Mouse (Mus musculus): ENCODE results near the gene Sox5.
A peak's percentile ranks its signal among the peaks of the same experiment; 100 is the strongest.

Sox5 gene

GRCm38 (mm10) chr6:143943126-143943525 is 838.7 kb downstream of the Sox5 start:
- no peak for DNase-seq (ENCODE audit: low read depth)

DNA sequence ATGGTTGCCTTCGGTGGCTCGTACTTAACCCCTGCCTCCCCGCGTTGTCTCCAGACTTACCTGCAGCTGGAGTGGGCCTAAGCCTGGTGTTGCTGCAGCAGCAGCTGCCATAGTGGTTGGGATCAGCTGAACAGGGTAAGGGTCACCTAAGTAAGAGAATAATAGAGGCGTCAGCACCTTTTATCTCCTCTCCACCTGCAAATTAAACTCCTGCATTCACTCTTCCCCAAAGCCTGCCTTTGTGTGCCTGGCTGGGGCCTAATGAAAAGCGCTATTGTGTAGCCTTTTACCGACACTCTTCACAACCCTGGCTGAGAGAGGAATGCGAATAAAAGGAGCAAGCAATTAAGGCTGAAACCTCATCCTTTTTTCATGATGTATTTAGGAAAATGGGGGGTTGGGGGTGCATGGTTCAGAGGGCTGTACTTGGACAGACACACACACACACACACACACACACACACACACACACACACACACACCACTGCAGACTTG is 840.4 kb downstream of the Sox5 start:
- no peak for DNase-seq (ENCODE audit: low read depth)

GRCm38 (mm10) chr6:143923146-143923545 is 858.6 kb downstream of the Sox5 start:
- no peak for DNase-seq (ENCODE audit: low read depth)

DNA sequence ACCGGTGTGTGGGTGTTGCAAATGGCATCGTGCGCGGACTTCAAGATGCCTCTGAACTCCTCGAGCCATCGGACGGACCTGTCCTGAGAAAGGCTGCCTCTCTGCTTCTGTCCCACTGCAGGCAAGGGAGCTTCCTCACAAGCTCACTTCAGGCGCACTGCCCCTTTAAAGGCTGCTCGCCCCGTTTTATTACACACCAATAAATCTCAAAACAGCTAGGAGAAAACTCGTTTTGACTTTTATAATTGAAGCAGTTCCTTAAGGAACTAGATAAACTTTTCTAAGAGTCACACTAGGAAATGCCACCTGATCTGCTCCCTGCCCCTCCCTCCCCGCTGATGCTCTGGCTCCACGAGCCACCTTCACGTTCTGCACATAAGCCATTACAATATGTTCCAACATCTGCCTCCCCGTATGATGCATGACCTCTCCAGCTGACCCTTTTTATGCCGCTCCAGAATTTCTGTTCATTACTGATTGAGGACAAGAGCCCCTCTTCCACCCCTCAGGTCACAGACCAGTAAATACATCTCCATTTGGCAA is 863.3 kb downstream of the Sox5 start:
- DNase-seq (ENCODE audit: low read depth), result no peak

DNA sequence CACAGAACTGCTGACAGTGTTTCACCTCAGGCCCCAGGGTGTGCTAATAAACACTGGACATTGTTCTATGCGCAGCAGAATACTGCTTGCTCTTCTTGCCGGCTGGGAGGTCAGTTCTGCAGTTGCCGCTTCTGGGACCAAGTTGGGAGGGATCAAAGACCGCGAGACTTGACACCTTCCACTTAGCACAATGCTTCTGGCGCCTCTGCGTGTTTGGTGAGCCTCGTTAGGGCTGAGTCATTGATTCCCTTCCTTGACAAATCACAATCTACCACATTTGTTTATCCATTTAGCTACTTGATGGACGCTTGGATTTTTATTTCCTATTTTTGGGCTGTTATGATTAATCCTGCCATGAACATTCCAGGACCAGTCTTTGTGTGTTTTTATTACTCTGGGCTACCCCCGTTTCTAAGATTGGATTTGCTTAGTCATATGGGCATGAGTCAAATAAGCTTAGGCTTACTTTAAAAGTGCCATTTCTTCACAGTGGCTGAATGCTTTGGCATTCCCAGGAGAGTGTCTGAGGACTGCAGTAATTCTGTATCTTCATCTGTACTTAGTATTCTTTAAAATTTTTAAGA is 865.5 kb downstream of the Sox5 start:
- DNase-seq (ENCODE audit: low read depth), result peak; percentile 77

- no peak for DNase-seq (ENCODE audit: low read depth)
Measured at GRCm38 (mm10) chr6:143915686-143916085, 866.1 kb downstream of the Sox5 start.

- no peak for DNase-seq (ENCODE audit: low read depth)
Measured at GRCm38 (mm10) chr6:143912316-143912715, 869.5 kb downstream of the Sox5 start.

DNA sequence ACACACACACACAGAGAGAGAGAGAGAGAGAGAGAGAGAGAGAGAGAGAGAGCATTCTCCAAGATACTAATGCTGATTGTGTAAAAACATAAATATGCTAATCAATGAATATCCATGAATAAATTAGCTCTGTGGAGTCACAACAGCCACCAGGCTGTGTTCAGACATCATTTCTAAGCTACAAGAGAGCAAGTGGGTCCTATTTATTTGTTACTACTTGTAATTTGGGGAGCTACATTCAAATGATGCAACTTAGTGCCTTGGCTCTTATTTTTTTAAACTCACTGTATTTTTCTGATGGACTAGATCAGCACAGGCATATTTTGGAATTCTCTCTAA is 877.1 kb downstream of the Sox5 start:
- no peak for DNase-seq (ENCODE audit: low read depth)

- no peak for DNase-seq (ENCODE audit: low read depth)
Measured at GRCm38 (mm10) chr6:143903981-143904692, 877.6 kb downstream of the Sox5 start.

DNA sequence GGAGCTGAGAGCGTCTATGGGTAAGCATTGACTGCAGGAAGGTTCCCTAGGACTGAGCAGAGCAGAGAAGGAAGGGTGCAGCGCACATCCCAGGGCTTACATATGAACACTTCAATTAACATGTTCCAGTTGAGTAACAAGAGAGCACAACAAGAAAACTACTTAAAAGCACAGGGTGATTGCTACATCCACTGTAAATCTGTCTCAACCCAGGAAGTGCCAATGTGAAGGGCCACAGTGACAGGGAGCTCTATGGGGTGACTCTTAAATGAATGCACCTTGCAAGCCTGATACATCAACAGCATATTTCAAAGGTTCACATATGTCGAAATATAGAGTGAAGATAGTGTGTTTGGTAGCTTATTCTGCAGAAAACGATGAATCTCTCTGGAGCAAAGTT is 880.9 kb downstream of the Sox5 start:
- no peak for DNase-seq (ENCODE audit: low read depth)

DNA sequence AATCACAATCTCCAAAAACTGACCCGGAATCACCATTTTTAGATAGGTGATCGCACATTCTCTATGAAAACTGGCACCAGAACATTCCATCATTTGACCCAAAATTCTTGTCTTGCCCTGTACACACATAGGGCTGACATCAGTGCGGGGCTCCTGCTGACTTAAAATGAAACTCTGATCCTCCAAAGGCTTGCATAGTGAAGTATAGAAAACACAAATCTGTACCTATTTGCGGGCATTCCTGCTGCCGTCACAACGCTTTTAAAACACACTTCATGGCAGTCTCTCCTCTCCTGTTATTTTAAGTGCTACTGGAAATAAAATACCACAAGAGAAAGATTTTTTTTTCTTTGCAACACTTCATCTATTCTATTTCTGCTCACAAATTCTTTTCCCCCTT is 886.7 kb downstream of the Sox5 start:
- no peak for DNase-seq (ENCODE audit: low read depth)

GRCm38 (mm10) chr6:143892869-143893268 is 888.9 kb downstream of the Sox5 start:
- DNase-seq (ENCODE audit: low read depth), result no peak

DNA sequence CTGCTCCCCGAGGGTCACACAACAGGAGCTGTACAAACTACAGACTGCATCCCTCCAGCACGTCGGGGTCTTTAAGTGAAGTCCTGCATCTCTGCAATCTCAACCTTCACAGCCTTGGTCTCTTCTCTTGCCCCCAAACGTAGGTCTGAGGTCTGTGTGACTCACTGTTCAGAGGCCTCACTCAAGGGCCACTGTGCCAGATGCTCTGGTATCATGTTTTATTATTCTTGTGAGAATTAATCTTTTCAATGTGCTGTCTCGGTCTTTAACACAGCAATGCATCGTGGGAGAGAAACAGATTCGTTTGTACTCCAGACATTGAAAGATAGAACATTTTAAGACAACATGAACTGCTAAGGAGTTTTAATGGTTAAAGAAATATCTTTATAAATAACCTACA is 893.2 kb downstream of the Sox5 start:
- no peak for DNase-seq (ENCODE audit: low read depth)

DNA sequence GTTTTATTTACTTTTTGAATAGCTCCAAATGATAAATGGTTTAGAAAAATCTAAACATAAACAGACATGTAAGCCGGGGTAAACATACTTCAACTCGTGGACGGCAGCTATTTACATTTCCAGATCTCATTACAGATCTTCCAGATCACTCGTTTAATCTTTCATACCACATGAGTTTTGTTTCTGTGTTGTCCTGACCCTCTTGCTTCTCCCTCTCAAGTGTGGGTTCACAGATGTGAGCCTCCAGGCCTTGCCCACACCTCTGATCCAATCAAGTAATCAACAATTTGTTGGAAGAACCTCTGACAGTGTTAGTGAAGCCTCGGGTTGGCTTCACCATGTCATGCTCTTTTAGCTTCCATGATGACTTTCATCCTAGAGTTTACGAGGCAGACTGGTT is 903.3 kb downstream of the Sox5 start:
- DNase-seq (ENCODE audit: low read depth), result no peak

DNA sequence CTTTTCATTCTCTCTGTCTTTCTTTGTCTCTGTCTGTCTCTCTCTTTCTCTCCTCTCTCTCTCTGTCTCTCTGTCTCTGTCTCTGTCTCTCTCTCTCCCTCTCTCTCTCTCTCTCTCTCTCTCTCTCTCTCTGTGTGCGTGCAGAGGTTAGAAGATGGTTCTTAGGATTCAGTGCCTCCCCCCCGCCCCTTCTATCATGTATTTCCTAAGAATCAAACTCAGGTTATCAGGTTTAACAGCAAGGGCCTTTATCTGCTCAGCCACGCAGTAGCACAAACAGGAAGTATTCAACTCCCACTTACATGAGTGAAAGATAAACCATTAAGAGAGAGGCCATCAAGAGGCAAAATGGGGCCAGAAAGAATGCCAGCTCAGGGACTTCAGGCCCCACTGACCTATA is 913.0 kb downstream of the Sox5 start:
- DNase-seq (ENCODE audit: low read depth), result no peak

- no peak for DNase-seq (ENCODE audit: low read depth)
Measured at GRCm38 (mm10) chr6:143868155-143868685, 913.6 kb downstream of the Sox5 start.

GRCm38 (mm10) chr6:143867029-143867428 is 914.7 kb downstream of the Sox5 start:
- DNase-seq (ENCODE audit: low read depth), result no peak

DNA sequence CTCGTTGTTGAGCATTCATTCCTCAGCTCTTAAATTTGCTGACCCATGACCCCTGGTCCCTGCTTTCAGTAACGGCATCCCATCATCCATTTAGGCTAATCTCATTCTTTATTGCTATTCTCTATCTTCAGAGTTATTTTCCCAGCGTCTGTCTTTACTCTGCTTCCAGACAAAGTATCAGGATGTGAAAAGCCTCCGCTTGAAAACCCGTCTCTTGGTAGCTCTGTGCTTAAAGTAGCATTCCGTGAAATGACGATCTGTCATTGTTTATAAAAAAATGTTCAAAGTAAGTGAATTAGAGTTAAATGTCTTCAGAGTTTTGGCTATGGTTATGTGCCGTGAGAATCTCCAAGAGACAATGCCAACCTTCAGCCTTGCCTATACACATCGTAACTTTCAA is 915.2 kb downstream of the Sox5 start:
- no peak for DNase-seq (ENCODE audit: low read depth)

DNA sequence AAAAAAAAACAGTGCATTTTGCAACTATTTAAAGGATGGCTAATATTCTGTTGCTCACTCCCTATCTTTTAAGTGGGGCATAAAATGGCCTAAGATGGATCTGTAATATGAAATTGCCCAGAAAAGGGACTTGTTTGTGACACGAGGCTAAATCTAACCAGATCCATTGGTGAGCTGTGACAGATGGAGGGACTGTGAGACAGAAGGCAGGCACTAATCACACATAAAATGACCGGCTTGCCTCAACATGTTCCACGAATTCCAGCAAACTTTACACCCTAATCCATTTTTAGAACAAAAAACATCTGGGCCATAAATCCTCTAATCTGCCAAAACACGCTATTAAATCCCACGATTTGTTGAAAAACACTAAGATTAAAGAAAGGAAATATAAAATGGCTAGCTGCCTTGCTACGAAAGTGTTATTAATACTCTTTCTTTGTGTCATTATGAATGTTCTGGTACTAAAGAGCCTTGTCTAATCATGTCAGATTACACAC is 919.1 kb downstream of the Sox5 start:
- no peak for DNase-seq (ENCODE audit: low read depth)

- no peak for DNase-seq (ENCODE audit: low read depth)
Measured at GRCm38 (mm10) chr6:143860036-143860435, 921.7 kb downstream of the Sox5 start.

DNA sequence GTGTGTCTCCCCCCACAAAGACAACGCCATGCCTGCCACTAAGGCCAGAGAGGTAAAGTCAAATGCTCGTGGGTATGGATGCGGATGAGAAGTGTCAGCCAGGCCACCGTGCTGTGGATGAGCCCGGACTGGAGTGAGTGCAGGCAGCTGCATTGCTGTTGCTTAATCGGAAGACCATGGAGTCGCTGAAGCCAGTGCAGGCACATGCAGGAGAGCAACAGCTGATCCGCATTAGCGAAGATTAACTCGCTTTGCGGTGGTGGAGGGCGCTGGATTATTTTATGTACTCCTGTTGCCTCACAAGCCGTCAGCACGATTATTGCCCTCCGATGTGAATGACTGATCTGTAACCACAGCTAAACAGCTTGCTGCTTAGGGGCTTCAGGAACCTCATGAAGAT is 922.2 kb downstream of the Sox5 start:
- no peak for DNase-seq (ENCODE audit: low read depth)

GRCm38 (mm10) chr6:143858551-143858950 is 923.2 kb downstream of the Sox5 start:
- DNase-seq (ENCODE audit: low read depth), result no peak

DNA sequence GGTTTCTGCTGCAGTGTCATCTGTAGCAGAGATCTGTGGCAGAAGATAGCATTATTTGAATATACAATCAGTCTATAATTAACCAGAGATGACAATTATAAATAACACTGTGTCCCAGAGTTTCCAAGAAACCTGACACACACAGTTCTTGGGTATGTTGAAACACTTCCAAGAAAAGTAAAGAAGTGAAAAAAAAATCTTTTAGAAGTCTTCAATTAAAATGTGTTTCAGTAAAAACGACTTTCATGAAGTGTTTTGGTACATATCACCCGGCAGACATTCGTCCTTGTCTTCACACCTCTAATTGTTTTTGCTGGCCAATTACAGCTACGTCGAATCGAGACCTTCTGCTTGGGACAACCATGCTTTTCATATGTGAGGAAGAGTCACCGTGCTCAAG is 924.4 kb downstream of the Sox5 start:
- no peak for DNase-seq (ENCODE audit: low read depth)
